Mouse (Mus musculus): Measurements from ENCODE around the gene Tpst2. TPM values are rescaled to one million over a fixed set of nuclear protein-coding genes. Genes with fewer than 3 reads are reported as not detected.

Gene Tpst2
- polyA plus RNA-seq, 1 experiment from 2014 or later: 63.8 TPM

DNA sequence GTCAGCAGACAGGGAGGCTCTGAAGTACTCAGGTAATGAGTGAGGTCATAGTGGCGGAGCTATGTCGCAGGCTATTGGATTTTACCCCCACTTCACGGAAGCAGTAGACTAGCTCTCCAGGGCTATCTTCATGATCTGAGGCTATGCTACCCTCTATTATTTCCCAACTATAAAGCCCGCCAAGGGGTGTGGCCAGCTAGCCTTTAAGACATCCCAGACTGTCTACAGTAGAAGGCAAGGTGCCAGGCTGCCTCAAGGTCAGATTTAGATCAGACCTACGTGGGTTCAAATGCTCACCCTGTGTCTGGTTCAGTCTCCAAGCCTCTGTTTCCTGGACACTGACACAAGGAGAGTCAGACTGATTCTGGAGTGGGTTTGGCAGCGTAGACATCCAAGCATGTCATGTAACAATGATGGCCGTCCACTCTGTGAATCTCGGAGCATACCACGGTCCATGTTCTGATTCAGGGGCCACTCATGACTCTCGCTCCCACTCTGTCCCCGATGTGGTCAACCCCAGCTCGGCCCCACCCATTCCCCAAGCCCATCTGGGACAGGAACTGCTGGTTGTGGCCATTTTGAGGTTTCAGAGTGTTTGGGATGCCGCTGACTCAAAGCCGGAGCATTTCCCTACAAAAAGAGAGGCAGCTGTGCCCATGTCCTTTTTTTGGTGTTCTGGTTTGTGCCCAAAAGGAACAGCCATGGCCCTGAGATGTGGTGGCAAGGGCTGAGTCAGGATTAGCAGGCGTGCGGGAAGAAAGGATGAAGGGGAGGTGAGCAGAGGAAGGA lies 16.4 kb upstream of the Tpst2 start:
- WGBS: 86% methylated on average over 16 of the region's 16 CpGs
- Histone ChIP-seq H3K4me3 (replicated peaks; ENCODE audit: low read depth, low read length) (no peak overlapping the region), H3K4me2 (ENCODE audit: low read length) (no peak overlapping the region), H3K9ac (ENCODE audit: low read depth, low read length) (no peak overlapping the region), H3K27me3 (ENCODE audit: insufficient read depth, low read length) (no peaks in the 10 kb centered on the region), H3K9me3 (replicated peaks; ENCODE audit: low read length) (no peaks in the 10 kb centered on the region), H3K36me3 (ENCODE audit: insufficient read depth, low read length) (no peaks in the 10 kb centered on the region), H3K27ac (no peak overlapping the region), H3K4me1 (replicated peaks; ENCODE audit: insufficient read depth, low read length) (0 out of 2 replicates have a peak, but pooled peaks cover 7% of the 10 kb centered on the region)
- ATAC-seq (replicated peaks; ENCODE audit: low FRiP score, low read depth) (no peak), DNase-seq (ENCODE audit: low spot score) (no peak)
- TF ChIP-seq CTCF (IDR thresholded peaks at IDR 0.05; ENCODE audit: low read depth): no peak

- no peak overlapping the region for H3K9ac ChIP-seq (ENCODE audit: low read depth, low read length)
- H3K36me3 ChIP-seq (ENCODE audit: insufficient read depth, low read length): no peaks in the 10 kb centered on the region
- no peak for DNase-seq (ENCODE audit: low spot score)
- no peak overlapping the region for H3K4me2 ChIP-seq (ENCODE audit: low read length)
- H3K4me1 ChIP-seq (replicated peaks; ENCODE audit: insufficient read depth, low read length): 0 out of 2 replicates have a peak, but pooled peaks cover 4% of the 10 kb centered on the region
- 80% methylated on average over 3 of the region's 3 CpGs for WGBS
- H3K4me3 ChIP-seq (replicated peaks; ENCODE audit: low read depth, low read length): no peak overlapping the region
- no peak overlapping the region for H3K27ac ChIP-seq
- no peaks in the 10 kb centered on the region for H3K27me3 ChIP-seq (ENCODE audit: insufficient read depth, low read length)
- ATAC-seq (replicated peaks; ENCODE audit: low FRiP score, low read depth): no peak
- TF ChIP-seq CTCF (IDR thresholded peaks at IDR 0.05; ENCODE audit: low read depth): no peak
- no peaks in the 10 kb centered on the region for H3K9me3 ChIP-seq (replicated peaks; ENCODE audit: low read length)
Measured at GRCm38 (mm10) chr5:112260818-112261217, 15.7 kb upstream of the Tpst2 start.

DNA sequence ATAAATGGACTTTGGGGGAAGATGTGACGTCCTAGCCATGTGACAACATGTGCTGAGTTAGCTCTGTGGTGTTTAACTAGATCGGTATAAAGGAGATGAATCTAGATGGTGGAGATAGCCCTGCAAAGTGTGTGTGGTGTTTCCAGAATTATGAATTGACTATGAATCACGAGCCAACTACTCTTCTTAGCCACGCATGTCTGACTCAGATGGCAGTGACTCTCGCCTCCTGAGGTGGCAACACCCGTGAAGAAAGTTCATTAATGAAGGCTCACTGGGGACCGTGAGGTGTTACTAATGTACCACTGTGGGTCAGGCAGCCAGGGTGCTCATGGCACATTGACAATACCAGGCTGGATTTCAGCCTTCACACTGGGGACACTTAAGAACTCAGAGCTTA lies 12.4 kb upstream of the Tpst2 start:
- Histone ChIP-seq H3K9me3 (replicated peaks; ENCODE audit: low read length) (no peaks in the 10 kb centered on the region), H3K4me2 (ENCODE audit: low read length) (no peak overlapping the region), H3K36me3 (ENCODE audit: insufficient read depth, low read length) (no peaks in the 10 kb centered on the region), H3K27me3 (ENCODE audit: insufficient read depth, low read length) (no peaks in the 10 kb centered on the region), H3K4me1 (replicated peaks; ENCODE audit: insufficient read depth, low read length) (no peaks in the 10 kb centered on the region), H3K9ac (ENCODE audit: low read depth, low read length) (no peak overlapping the region), H3K4me3 (replicated peaks; ENCODE audit: low read depth, low read length) (no peak overlapping the region), H3K27ac (no peak overlapping the region)
- 71% methylated on average over 7 of the region's 7 CpGs for WGBS
- ATAC-seq (replicated peaks; ENCODE audit: low FRiP score, low read depth) (no peak), DNase-seq (ENCODE audit: low spot score) (no peak)
- no peak for TF ChIP-seq CTCF (IDR thresholded peaks at IDR 0.05; ENCODE audit: low read depth)

DNA sequence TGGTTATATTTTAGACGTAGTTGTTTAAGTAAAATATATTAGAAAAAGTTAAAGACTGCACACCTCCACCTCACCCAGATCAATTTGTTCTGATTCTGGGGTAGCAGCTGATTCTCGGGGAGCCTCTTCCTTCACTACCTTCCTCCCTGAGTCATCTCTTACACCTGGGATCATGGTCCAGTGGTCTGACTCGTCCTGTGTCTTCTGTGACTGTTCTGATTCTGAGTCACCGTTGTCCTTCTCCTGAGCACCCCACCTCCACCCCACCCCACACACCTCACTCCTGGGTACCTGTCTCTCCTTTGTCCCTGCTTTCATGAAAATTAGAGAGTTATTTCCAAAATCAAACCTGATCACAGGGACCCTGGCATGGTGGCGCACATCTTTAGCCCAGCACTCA lies 11.4 kb upstream of the Tpst2 start:
- Histone ChIP-seq H3K9me3 (replicated peaks; ENCODE audit: low read length) (no peaks in the 10 kb centered on the region), H3K9ac (ENCODE audit: low read depth, low read length) (no peak overlapping the region), H3K4me3 (replicated peaks; ENCODE audit: low read depth, low read length) (no peak overlapping the region), H3K36me3 (ENCODE audit: insufficient read depth, low read length) (no peaks in the 10 kb centered on the region), H3K27me3 (ENCODE audit: insufficient read depth, low read length) (no peaks in the 10 kb centered on the region), H3K4me1 (replicated peaks; ENCODE audit: insufficient read depth, low read length) (no peaks in the 10 kb centered on the region), H3K4me2 (ENCODE audit: low read length) (no peak overlapping the region), H3K27ac (no peak overlapping the region)
- TF ChIP-seq CTCF (IDR thresholded peaks at IDR 0.05; ENCODE audit: low read depth): no peak
- no peak for DNase-seq (ENCODE audit: low spot score)
- WGBS: 78% methylated on average over 5 of the region's 5 CpGs
- no peak for ATAC-seq (replicated peaks; ENCODE audit: low FRiP score, low read depth)

GRCm38 (mm10) chr5:112265515-112265914 lies 11.0 kb upstream of the Tpst2 start:
- no peaks in the 10 kb centered on the region for H3K9me3 ChIP-seq (replicated peaks; ENCODE audit: low read length)
- no peak overlapping the region for H3K9ac ChIP-seq (ENCODE audit: low read depth, low read length)
- H3K27me3 ChIP-seq (ENCODE audit: insufficient read depth, low read length): no peaks in the 10 kb centered on the region
- DNase-seq (ENCODE audit: low spot score): no peak
- TF ChIP-seq CTCF (IDR thresholded peaks at IDR 0.05; ENCODE audit: low read depth): no peak
- ATAC-seq (replicated peaks; ENCODE audit: low FRiP score, low read depth): no peak; the same call in 1 of the 2 replicates
- H3K27ac ChIP-seq: no peak overlapping the region
- no peaks in the 10 kb centered on the region for H3K36me3 ChIP-seq (ENCODE audit: insufficient read depth, low read length)
- no peak overlapping the region for H3K4me3 ChIP-seq (replicated peaks; ENCODE audit: low read depth, low read length)
- 11% methylated on average over 10 of the region's 10 CpGs for WGBS
- H3K4me2 ChIP-seq (ENCODE audit: low read length): no peak overlapping the region
- no peaks in the 10 kb centered on the region for H3K4me1 ChIP-seq (replicated peaks; ENCODE audit: insufficient read depth, low read length)

DNA sequence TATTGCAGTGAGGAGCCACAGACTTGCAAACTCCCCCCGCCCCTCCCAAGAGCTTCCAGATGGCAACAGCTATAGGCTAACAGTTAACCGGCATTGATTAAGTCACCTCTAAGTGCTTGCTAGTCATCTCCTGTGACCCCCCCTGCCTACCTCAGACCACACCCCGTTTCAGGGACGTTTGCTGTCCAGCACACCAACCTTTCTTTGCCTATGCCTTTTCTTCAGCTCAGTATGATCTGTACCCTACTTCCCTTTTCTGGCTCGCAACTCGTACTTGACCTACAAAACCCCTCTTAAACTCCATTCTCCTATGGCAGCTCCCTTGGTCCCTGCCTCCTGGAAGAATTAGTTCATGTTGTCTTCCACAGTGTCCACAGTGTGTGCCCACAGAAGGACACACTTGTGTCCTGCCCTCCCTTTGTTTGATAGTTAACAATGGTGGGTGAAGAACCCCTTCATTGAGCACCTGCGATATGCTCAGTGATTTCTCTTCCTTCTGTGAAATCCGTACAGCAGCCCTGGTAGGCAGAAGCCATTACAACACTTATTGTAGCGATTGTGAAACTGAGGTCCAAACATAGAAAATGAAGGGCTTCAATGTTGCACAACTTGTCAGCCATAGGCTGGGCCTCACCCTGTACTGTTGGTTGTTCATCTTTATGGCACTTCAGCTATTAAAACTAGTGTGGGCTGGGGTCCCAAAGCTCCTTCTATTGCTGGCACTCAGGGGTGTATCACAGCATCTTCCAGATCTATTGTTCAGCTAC lies 10.3 kb upstream of the Tpst2 start:
- H3K27ac ChIP-seq: no peak overlapping the region
- no peaks in the 10 kb centered on the region for H3K27me3 ChIP-seq (ENCODE audit: insufficient read depth, low read length)
- ATAC-seq (replicated peaks; ENCODE audit: low FRiP score, low read depth) (no peak), DNase-seq (ENCODE audit: low spot score) (no peak)
- 55% methylated on average over 9 of the region's 9 CpGs for WGBS
- no peak for TF ChIP-seq CTCF (IDR thresholded peaks at IDR 0.05; ENCODE audit: low read depth)
- no peak overlapping the region for H3K4me2 ChIP-seq (ENCODE audit: low read length)
- no peaks in the 10 kb centered on the region for H3K36me3 ChIP-seq (ENCODE audit: insufficient read depth, low read length)
- H3K9ac ChIP-seq (ENCODE audit: low read depth, low read length): no peak overlapping the region
- H3K4me3 ChIP-seq (replicated peaks; ENCODE audit: low read depth, low read length): no peak overlapping the region
- H3K4me1 ChIP-seq (replicated peaks; ENCODE audit: insufficient read depth, low read length): no peaks in the 10 kb centered on the region
- no peaks in the 10 kb centered on the region for H3K9me3 ChIP-seq (replicated peaks; ENCODE audit: low read length)
